Mouse (Mus musculus) myocyte (in vitro differentiated cells): ENCODE data around the gene Ubac2.

Source experiments
- CEBPB ChIP-seq: IDR thresholded peaks from 2 replicates; pipeline ENCODE4 v1.6.1; 2011; ENCODE audit warnings: mild to moderate bottlenecking, moderate library complexity; ENCODE audit not compliant: poor library complexity, insufficient read depth, severe bottlenecking
- POLR2A ChIP-seq: IDR thresholded peaks from one replicate; pipeline ENCODE4 v1.6.1; 2011; ENCODE audit warnings: low read depth, mild to moderate bottlenecking, control low read depth, moderate library complexity; ENCODE audit not compliant: insufficient read length
- SRF ChIP-seq: IDR thresholded peaks from one replicate; pipeline ENCODE4 v1.6.1; 2011; ENCODE audit warnings: low read depth; ENCODE audit not compliant: control insufficient read depth, insufficient read length
- TCF12 ChIP-seq: IDR thresholded peaks from one replicate; pipeline ENCODE4 v1.6.1; 2011; ENCODE audit warnings: mild to moderate bottlenecking, control low read depth; ENCODE audit not compliant: poor library complexity, insufficient read depth, severe bottlenecking
- TCF3 ChIP-seq: IDR thresholded peaks from one replicate; pipeline ENCODE4 v1.6.1; 2011; ENCODE audit warnings: low read depth, control low read depth; ENCODE audit not compliant: insufficient read length
- USF1 ChIP-seq: IDR thresholded peaks from one replicate; pipeline ENCODE4 v1.6.1; 2011; ENCODE audit warnings: low read depth, mild to moderate bottlenecking, control low read depth, moderate library complexity

DNA sequence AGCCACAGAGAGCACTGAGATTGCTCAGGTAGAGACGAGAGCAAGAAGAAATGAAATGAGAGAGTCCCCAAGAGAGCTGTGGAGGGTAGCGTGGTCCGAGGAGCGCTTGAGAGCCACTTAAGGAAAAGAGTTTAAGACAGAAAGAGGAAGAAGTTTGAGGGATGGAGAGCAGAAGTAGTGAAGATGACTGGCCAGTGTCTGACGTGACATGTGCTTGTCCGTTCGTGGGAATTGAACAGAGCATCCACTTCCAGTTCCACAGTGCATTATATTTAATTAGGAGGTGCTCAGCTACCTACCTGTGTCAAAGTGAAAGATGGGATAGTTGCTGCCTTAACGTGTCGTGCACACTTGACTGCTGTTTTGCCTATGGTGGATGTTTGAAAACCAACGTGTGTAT is 94.7 kb downstream of the Ubac2 start:
- TF ChIP-seq SRF (no peak), USF1 (no peak), POLR2A (no peak), CEBPB (no peak), TCF3 (no peak), TCF12 (no peak)
